Mouse (Mus musculus): ENCODE data around the gene Sema6d. TPM values are rescaled to one million over a fixed set of nuclear protein-coding genes. Genes with fewer than 3 reads are reported as not detected.

Sema6d gene
- polyA plus RNA-seq, 1 experiment from 2014 or later, result 49.0 TPM

DNA sequence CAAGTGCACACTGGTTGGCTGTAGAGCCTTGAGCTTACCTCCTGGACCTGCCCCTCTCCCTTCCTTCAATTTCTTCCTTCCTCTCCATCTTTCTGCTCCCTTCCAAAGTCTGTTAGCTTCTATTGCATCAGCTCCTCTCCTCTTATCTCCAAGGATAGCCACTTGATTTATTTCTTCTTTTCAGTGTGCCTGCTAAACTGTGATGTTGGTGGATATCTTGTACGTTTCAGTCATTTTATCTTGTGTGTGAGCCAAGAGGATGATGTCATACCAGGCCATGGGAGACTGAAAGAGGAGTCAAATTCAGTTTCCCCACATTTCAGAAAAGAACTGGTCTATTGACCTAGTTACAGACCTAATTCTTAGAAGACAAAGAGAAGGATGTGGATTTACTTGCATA, 153.8 kb downstream of the Sema6d start:
- Histone ChIP-seq H3K4me2 (replicated peaks) (no peak overlapping the region), H3K9me3 (ENCODE audit: control insufficient read depth, low read length) (no peaks in the 10 kb centered on the region), H3K4me1 (replicated peaks; ENCODE audit: control insufficient read depth, insufficient read depth, low read length) (no peaks in the 10 kb centered on the region), H3K27ac (no peak overlapping the region), H3K9ac (no peak overlapping the region), H3K27me3 (ENCODE audit: control insufficient read depth, insufficient read depth, low read length) (no peaks in the 10 kb centered on the region), H3K4me3 (replicated peaks; ENCODE audit: low read length) (no peak overlapping the region), H3K36me3 (replicated peaks; ENCODE audit: control insufficient read depth, insufficient read depth) (no peaks in the 10 kb centered on the region)
- ATAC-seq (ENCODE audit: low FRiP score) (no peak), DNase-seq (ENCODE audit: low spot score) (no peak)
- 67% methylated on average over 1 of the region's 1 CpGs for WGBS

DNA sequence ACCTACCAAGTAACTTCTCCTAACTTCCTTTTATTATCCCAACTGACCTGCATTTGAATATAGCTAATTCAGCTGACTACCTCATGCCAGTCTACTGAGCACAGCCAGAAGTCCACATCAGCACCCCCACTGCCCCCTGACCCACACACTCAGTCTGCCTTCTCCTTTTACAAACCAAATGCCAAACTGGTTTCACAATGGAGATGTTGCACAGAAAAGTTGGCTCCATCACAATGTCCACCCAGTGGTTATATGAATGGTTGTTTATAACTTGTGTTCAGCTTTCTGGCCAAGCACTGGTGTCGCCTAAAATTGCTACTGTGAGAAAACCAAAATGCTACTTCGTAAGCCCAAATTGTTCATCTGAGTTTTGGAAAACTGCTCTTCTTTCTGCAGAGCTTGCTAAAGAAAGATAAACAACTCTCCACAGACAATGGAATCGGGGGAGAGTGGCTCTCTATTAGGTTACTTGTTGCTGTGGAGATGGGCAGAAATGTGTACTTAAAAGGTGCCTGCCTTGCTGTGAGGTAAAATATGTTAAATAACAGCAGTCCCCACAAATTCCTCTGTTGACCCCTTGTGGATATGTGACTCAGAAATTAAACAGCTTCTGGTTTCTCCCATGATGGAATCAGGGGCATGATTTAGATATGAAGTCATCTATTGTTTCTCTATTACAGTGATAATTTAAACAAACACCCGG, 154.9 kb downstream of the Sema6d start:
- DNase-seq (ENCODE audit: low spot score) (no peak), ATAC-seq (ENCODE audit: low FRiP score) (no peak)
- H3K27ac ChIP-seq, result no peak overlapping the region
- H3K36me3 ChIP-seq (replicated peaks; ENCODE audit: control insufficient read depth, insufficient read depth), result no peaks in the 10 kb centered on the region
- H3K9me3 ChIP-seq (ENCODE audit: control insufficient read depth, low read length), result no peaks in the 10 kb centered on the region
- WGBS, result 50% methylated on average over 4 of the region's 4 CpGs
- no peaks in the 10 kb centered on the region for H3K27me3 ChIP-seq (ENCODE audit: control insufficient read depth, insufficient read depth, low read length)
- H3K4me1 ChIP-seq (replicated peaks; ENCODE audit: control insufficient read depth, insufficient read depth, low read length), result no peaks in the 10 kb centered on the region
- no peak overlapping the region for H3K4me2 ChIP-seq (replicated peaks)
- no peak overlapping the region for H3K4me3 ChIP-seq (replicated peaks; ENCODE audit: low read length)
- H3K9ac ChIP-seq, result no peak overlapping the region

DNA sequence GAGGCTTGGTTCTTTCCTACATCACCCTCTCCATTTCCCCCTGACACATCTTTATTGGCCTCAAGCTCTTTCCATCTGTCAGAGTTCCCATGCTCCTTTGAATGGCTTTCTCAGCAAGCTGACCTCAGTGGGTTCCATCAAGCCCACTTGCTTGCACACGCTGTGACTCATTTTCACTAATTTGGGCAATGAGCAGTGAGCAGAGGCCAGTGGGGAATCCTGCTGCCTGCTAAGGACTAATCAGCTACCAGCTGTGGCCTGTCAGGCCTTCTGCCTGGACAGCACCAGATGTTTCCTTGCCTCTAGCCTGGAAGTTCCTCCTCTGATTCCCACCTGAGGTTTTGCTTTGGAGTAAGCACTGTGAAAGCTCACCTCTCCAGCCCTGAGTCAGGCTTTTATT, 168.3 kb downstream of the Sema6d start:
- no peaks in the 10 kb centered on the region for H3K36me3 ChIP-seq (replicated peaks; ENCODE audit: control insufficient read depth, insufficient read depth)
- ATAC-seq (ENCODE audit: low FRiP score) (0 out of 2 replicates have a peak, but pooled peaks have one; percentile 31), DNase-seq (ENCODE audit: low spot score) (no peak)
- no peaks in the 10 kb centered on the region for H3K4me1 ChIP-seq (replicated peaks; ENCODE audit: control insufficient read depth, insufficient read depth, low read length)
- H3K27me3 ChIP-seq (ENCODE audit: control insufficient read depth, insufficient read depth, low read length), result no peaks in the 10 kb centered on the region
- no peak overlapping the region for H3K4me3 ChIP-seq (replicated peaks; ENCODE audit: low read length)
- no peak overlapping the region for H3K4me2 ChIP-seq (replicated peaks)
- no peak overlapping the region for H3K9ac ChIP-seq
- 22% methylated on average over 1 of the region's 1 CpGs for WGBS
- H3K27ac ChIP-seq, result no peak overlapping the region
- H3K9me3 ChIP-seq (ENCODE audit: control insufficient read depth, low read length), result no peaks in the 10 kb centered on the region

DNA sequence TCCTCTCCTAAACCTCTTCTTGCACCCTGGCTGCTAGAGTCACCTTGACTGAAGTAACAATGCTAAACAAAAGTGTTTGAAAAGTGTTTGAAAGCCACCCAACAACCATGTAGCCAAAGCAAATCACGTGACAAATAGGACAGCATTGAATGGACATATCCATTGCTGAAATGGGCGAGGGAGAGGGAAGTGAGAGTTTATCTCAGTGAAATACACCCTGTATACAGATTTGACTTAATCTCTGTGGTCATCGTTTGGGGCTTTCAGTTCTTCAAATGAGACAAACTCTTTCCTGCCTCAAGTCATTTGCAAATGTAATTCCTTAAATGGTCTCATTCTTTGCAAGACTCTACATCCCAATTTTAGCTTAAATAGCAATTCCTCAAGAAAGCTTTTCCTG, 174.5 kb downstream of the Sema6d start:
- no peak overlapping the region for H3K4me2 ChIP-seq (replicated peaks)
- WGBS, result 89% methylated on average over 3 of the region's 3 CpGs
- no peaks in the 10 kb centered on the region for H3K36me3 ChIP-seq (replicated peaks; ENCODE audit: control insufficient read depth, insufficient read depth)
- no peaks in the 10 kb centered on the region for H3K4me1 ChIP-seq (replicated peaks; ENCODE audit: control insufficient read depth, insufficient read depth, low read length)
- DNase-seq (ENCODE audit: low spot score) (no peak), ATAC-seq (ENCODE audit: low FRiP score) (no peak)
- no peaks in the 10 kb centered on the region for H3K9me3 ChIP-seq (ENCODE audit: control insufficient read depth, low read length)
- H3K27ac ChIP-seq, result no peak overlapping the region
- H3K9ac ChIP-seq, result no peak overlapping the region
- H3K4me3 ChIP-seq (replicated peaks; ENCODE audit: low read length), result no peak overlapping the region
- no peaks in the 10 kb centered on the region for H3K27me3 ChIP-seq (ENCODE audit: control insufficient read depth, insufficient read depth, low read length)

DNA sequence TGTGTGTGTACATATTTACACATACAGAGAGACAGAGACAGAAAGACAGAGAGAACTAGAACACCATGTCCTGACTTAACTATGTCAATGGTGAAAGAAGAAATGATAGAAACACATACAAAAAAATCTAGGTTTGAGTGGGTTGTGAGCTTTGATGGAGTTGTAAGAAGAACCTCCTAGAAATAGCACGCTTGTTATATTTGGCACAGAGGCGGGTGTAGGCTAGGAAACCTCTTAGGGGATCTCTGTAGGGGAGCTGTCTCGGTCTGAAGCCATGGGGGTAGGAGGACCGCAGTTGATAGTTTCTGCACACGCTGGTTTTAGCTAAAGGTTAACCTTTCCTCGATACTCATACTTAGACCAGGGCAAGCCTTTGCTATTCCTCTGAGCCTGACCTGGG, 181.4 kb downstream of the Sema6d start:
- no peaks in the 10 kb centered on the region for H3K27me3 ChIP-seq (ENCODE audit: control insufficient read depth, insufficient read depth, low read length)
- no peaks in the 10 kb centered on the region for H3K4me1 ChIP-seq (replicated peaks; ENCODE audit: control insufficient read depth, insufficient read depth, low read length)
- H3K9ac ChIP-seq, result no peak overlapping the region
- H3K4me3 ChIP-seq (replicated peaks; ENCODE audit: low read length), result no peak overlapping the region
- H3K27ac ChIP-seq, result no peak overlapping the region
- ATAC-seq (ENCODE audit: low FRiP score), result no peak
- 74% methylated on average over 6 of the region's 6 CpGs for WGBS
- DNase-seq (ENCODE audit: low spot score), result no peak
- no peaks in the 10 kb centered on the region for H3K36me3 ChIP-seq (replicated peaks; ENCODE audit: control insufficient read depth, insufficient read depth)
- no peak overlapping the region for H3K4me2 ChIP-seq (replicated peaks)
- H3K9me3 ChIP-seq (ENCODE audit: control insufficient read depth, low read length), result no peaks in the 10 kb centered on the region

DNA sequence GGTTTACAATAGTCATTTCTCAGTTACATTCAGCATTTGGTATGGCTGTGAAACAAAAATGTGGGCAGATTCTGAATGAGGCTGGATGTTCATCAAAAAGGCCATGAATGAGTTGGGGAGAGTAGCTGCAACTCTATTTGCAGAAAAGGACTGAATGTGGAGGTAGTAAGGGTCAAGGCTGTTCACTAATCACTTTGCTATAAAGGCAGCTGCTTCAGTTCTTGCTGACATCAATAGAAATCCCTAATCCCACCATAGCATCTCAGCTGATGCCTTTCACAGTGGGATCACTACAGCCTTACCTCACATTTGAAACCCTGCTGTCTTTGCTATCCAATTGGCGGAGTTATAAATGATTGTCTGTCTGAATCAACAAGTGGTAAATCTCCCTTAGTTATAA, 187.7 kb downstream of the Sema6d start:
- no peaks in the 10 kb centered on the region for H3K36me3 ChIP-seq (replicated peaks; ENCODE audit: control insufficient read depth, insufficient read depth)
- H3K4me3 ChIP-seq (replicated peaks; ENCODE audit: low read length), result no peak overlapping the region
- H3K4me1 ChIP-seq (replicated peaks; ENCODE audit: control insufficient read depth, insufficient read depth, low read length), result 0 out of 2 replicates have a peak, but pooled peaks cover 8% of the 10 kb centered on the region
- H3K27ac ChIP-seq, result no peak overlapping the region
- 28% methylated on average over 1 of the region's 1 CpGs for WGBS
- H3K9me3 ChIP-seq (ENCODE audit: control insufficient read depth, low read length), result no peaks in the 10 kb centered on the region
- H3K4me2 ChIP-seq (replicated peaks), result no peak overlapping the region
- no peaks in the 10 kb centered on the region for H3K27me3 ChIP-seq (ENCODE audit: control insufficient read depth, insufficient read depth, low read length)
- no peak overlapping the region for H3K9ac ChIP-seq
- 0 out of 2 replicates have a peak, but pooled peaks have one; percentile 6 for ATAC-seq (ENCODE audit: low FRiP score)
- no peak for DNase-seq (ENCODE audit: low spot score)

DNA sequence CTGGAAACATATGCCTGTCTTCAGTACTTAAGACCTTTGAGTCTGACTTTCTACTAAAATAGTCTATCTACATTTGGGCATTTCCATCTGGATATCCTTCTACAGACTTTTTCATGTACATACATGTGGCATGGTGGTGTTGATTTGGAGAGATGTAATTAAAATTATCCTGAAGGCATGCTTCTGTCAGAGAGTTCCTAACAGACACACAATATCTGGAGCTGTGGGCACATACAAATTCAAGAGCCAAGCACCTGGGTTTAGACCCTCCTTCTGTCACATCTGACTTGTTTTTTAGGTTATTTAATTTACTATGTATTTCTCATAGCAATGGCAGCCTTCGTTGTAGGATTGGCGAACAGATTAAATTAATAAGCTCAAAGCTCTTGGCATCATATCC, 195.3 kb downstream of the Sema6d start:
- H3K9ac ChIP-seq, result no peak overlapping the region
- H3K4me1 ChIP-seq (replicated peaks; ENCODE audit: control insufficient read depth, insufficient read depth, low read length), result no peaks in the 10 kb centered on the region
- H3K27me3 ChIP-seq (ENCODE audit: control insufficient read depth, insufficient read depth, low read length), result no peaks in the 10 kb centered on the region
- 84% methylated on average over 2 of the region's 2 CpGs for WGBS
- no peak for DNase-seq (ENCODE audit: low spot score)
- no peak overlapping the region for H3K27ac ChIP-seq
- no peak for ATAC-seq (ENCODE audit: low FRiP score)
- H3K4me2 ChIP-seq (replicated peaks), result no peak overlapping the region
- no peak overlapping the region for H3K4me3 ChIP-seq (replicated peaks; ENCODE audit: low read length)
- no peaks in the 10 kb centered on the region for H3K36me3 ChIP-seq (replicated peaks; ENCODE audit: control insufficient read depth, insufficient read depth)
- H3K9me3 ChIP-seq (ENCODE audit: control insufficient read depth, low read length), result no peaks in the 10 kb centered on the region

DNA sequence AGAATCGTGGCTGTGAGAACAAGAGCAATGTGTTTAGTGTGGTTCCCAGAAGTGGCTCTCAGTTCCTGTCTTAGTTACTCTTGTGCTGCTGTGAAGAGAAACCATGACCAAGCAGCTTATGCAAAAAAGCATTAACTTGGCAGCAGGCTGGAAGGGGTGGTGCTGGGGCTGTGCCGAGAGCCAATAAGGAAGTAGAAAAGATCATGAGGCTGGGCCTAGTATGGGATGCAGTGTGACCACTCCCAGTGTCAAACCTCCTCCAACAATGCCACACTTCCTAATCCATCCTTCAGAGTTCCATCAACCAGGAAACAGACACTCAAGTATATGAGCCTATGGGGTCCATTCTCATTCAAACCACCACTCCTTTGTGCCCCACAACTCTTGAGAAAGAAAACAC, 199.6 kb downstream of the Sema6d start:
- ATAC-seq (ENCODE audit: low FRiP score) (no peak), DNase-seq (ENCODE audit: low spot score) (no peak)
- Histone ChIP-seq H3K4me3 (replicated peaks; ENCODE audit: low read length) (no peak overlapping the region), H3K27me3 (ENCODE audit: control insufficient read depth, insufficient read depth, low read length) (no peaks in the 10 kb centered on the region), H3K27ac (no peak overlapping the region), H3K4me2 (replicated peaks) (no peak overlapping the region), H3K36me3 (replicated peaks; ENCODE audit: control insufficient read depth, insufficient read depth) (no peaks in the 10 kb centered on the region), H3K4me1 (replicated peaks; ENCODE audit: control insufficient read depth, insufficient read depth, low read length) (no peaks in the 10 kb centered on the region), H3K9me3 (ENCODE audit: control insufficient read depth, low read length) (no peaks in the 10 kb centered on the region), H3K9ac (no peak overlapping the region)
- WGBS, result 78% methylated on average over 2 of the region's 2 CpGs

DNA sequence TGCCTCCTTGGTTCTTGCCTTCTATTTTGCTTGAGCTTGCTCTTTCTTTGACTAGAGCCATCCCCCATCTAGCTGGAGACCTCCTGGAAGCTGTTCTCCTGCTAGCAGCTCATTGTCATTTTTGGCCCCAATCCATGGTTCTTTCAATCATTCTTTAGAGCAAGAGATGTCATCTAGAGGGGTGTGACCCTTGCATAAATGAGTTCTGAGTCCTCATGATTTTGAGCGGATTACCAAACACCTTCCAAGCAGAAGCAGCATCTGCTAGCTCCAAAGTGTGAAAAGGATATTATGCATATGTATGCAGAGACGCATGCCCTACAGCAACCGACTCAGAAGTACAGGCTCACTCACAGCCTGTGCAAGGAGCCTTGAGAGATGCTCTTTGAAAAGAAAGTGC, 201.4 kb downstream of the Sema6d start:
- Histone ChIP-seq H3K27me3 (ENCODE audit: control insufficient read depth, insufficient read depth, low read length) (no peaks in the 10 kb centered on the region), H3K4me3 (replicated peaks; ENCODE audit: low read length) (no peak overlapping the region), H3K9ac (no peak overlapping the region), H3K4me2 (replicated peaks) (no peak overlapping the region), H3K9me3 (ENCODE audit: control insufficient read depth, low read length) (no peaks in the 10 kb centered on the region), H3K27ac (no peak overlapping the region), H3K36me3 (replicated peaks; ENCODE audit: control insufficient read depth, insufficient read depth) (no peaks in the 10 kb centered on the region), H3K4me1 (replicated peaks; ENCODE audit: control insufficient read depth, insufficient read depth, low read length) (no peaks in the 10 kb centered on the region)
- ATAC-seq (ENCODE audit: low FRiP score), result no peak
- 67% methylated on average over 3 of the region's 3 CpGs for WGBS
- no peak for DNase-seq (ENCODE audit: low spot score)

DNA sequence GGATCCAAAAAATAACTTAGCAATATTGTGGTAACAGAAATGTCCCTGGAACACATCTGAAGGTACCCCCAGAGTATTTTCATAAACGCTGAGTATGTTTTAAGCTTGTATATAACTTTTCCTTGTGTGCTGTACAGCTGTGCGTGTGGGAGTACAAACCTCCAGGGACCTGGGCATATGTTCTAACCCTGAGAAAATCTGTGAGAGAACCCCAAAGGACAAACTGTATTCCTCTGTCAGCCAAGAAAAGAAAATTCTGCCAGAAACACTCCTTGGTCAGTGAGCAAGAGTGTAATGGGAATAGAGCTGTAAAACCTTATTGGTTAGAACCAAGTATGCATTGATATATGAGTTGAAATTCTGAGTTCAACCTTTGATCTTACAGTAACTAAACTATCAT, 203.8 kb downstream of the Sema6d start:
- no peak overlapping the region for H3K27ac ChIP-seq
- no peaks in the 10 kb centered on the region for H3K27me3 ChIP-seq (ENCODE audit: control insufficient read depth, insufficient read depth, low read length)
- 89% methylated on average over 2 of the region's 2 CpGs for WGBS
- ATAC-seq (ENCODE audit: low FRiP score) (no peak), DNase-seq (ENCODE audit: low spot score) (no peak)
- no peaks in the 10 kb centered on the region for H3K36me3 ChIP-seq (replicated peaks; ENCODE audit: control insufficient read depth, insufficient read depth)
- H3K4me1 ChIP-seq (replicated peaks; ENCODE audit: control insufficient read depth, insufficient read depth, low read length), result no peaks in the 10 kb centered on the region
- no peaks in the 10 kb centered on the region for H3K9me3 ChIP-seq (ENCODE audit: control insufficient read depth, low read length)
- H3K9ac ChIP-seq, result no peak overlapping the region
- no peak overlapping the region for H3K4me3 ChIP-seq (replicated peaks; ENCODE audit: low read length)
- H3K4me2 ChIP-seq (replicated peaks), result no peak overlapping the region
